Mouse (Mus musculus): ENCODE results near the gene Nrcam. TPM values are rescaled to one million over a fixed set of nuclear protein-coding genes. Genes with fewer than 3 reads are reported as not detected.
"Not testable (repeated sequence)": the region's sequence is repeated elsewhere in the genome, so short reads cannot be mapped to it uniquely, and the experiment has no call there.

Gene Nrcam
- 1.5 and 1.8 TPM in 2 replicates for polyA plus RNA-seq (2015; fragmentation: Nextera tagmentation; extraction: Ambion mirVana)

- WGBS = 4% methylated on average over 63 of the region's 74 CpGs
- H3K27ac ChIP-seq (ENCODE audit: low read length) = no peak within 1 kb of the TSS
- peaks cover 9% of the 10 kb centered on the region; the same call in 1 of the 2 replicates for H3K4me1 ChIP-seq (ENCODE audit: control insufficient read depth, insufficient read depth, low read length)
- H3K27me3 ChIP-seq (ENCODE audit: control insufficient read depth, insufficient read depth, low read length) = peaks cover 10% of the 10 kb centered on the region
- no peaks in the 10 kb centered on the region for H3K36me3 ChIP-seq (ENCODE audit: control insufficient read depth, insufficient read depth)
- H3K4me2 ChIP-seq (ENCODE audit: low read depth, low read length) = peak within 1 kb of the TSS; percentile 87
- H3K9me3 ChIP-seq (replicated peaks; ENCODE audit: control insufficient read depth, low read length) = no peaks in the 10 kb centered on the region
- peak within 1 kb of the TSS; percentile 70 for H3K9ac ChIP-seq (ENCODE audit: low read length)
- ATAC-seq (replicated peaks; ENCODE audit: extremely low read depth, insufficient read depth, low FRiP score) = peak; percentile 78
- H3K4me3 ChIP-seq (ENCODE audit: low read length) = peak within 1 kb of the TSS; percentile 78
Observed at GRCm38 (mm10) chr12:44328381-44329315, at the start of gene Nrcam. Gene Nrcam (plus strand): TSS chr12:44328885.

DNA sequence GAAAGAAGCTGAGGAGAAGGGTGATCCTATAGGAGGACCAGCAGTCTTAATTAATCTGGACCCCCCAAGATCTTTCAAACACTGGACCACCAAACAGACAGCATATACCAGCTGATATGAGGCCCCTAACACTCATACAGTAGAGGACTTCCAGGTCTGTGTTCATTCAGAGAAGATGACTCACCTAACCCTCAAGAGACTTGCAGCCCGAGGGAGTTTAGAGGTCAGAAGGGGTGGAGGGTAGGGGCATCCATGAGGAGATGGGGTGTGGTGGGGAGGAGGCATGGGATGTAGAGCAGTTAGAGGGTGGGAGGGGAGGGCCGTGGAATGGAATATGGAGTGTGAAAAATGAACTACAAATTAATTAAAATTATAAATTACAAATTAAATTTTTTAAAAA is 48.5 kb upstream of the Nrcam start:
- H3K4me1 ChIP-seq (ENCODE audit: control insufficient read depth, insufficient read depth, low read length); H3K27ac ChIP-seq (ENCODE audit: low read length); H3K4me2 ChIP-seq (ENCODE audit: low read depth, low read length); H3K27me3 ChIP-seq (ENCODE audit: control insufficient read depth, insufficient read depth, low read length); H3K9ac ChIP-seq (ENCODE audit: low read length); H3K9me3 ChIP-seq (replicated peaks; ENCODE audit: control insufficient read depth, low read length); H3K4me3 ChIP-seq (ENCODE audit: low read length); ATAC-seq (replicated peaks; ENCODE audit: extremely low read depth, insufficient read depth, low FRiP score); H3K36me3 ChIP-seq (ENCODE audit: control insufficient read depth, insufficient read depth): not testable (repeated sequence)
- WGBS = 43% methylated on average over 2 of the region's 2 CpGs

DNA sequence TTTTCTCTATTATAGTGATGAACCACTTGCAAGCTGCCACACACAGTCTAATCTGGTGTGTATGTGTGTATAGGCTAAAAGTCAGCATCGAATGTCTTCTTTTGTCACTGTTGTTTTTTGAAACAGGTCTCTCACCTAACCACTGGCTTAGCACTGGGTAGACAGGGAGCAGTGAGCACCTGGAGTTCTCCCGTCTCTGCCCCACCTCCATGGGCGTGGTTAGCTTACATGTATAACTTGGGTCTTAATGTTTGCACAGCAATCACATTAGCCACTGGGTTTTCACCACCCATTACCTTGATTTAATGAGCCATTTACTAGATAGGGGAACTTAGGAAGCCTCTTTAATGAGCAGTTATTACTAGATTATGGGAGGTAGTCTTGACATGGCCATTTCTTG is 47.2 kb upstream of the Nrcam start:
- Histone ChIP-seq H3K9ac (ENCODE audit: low read length) (no peak overlapping the region), H3K9me3 (replicated peaks; ENCODE audit: control insufficient read depth, low read length) (no peaks in the 10 kb centered on the region), H3K4me3 (ENCODE audit: low read length) (no peak overlapping the region), H3K4me2 (ENCODE audit: low read depth, low read length) (no peak overlapping the region), H3K27ac (ENCODE audit: low read length) (no peak overlapping the region), H3K4me1 (ENCODE audit: control insufficient read depth, insufficient read depth, low read length) (no peaks in the 10 kb centered on the region), H3K36me3 (ENCODE audit: control insufficient read depth, insufficient read depth) (peaks cover 6% of the 10 kb centered on the region), H3K27me3 (ENCODE audit: control insufficient read depth, insufficient read depth, low read length) (no peaks in the 10 kb centered on the region)
- WGBS = 88% methylated on average over 3 of the region's 3 CpGs
- ATAC-seq (replicated peaks; ENCODE audit: extremely low read depth, insufficient read depth, low FRiP score) = no peak

GRCm38 (mm10) chr12:44283378-44283777 is 45.3 kb upstream of the Nrcam start:
- H3K9ac ChIP-seq (ENCODE audit: low read length) = no peak overlapping the region
- H3K4me3 ChIP-seq (ENCODE audit: low read length) = no peak overlapping the region
- peak overlapping the region; percentile 25; the same call in 1 of the 2 replicates for H3K27ac ChIP-seq (ENCODE audit: low read length)
- H3K9me3 ChIP-seq (replicated peaks; ENCODE audit: control insufficient read depth, low read length) = no peaks in the 10 kb centered on the region
- no peak for ATAC-seq (replicated peaks; ENCODE audit: extremely low read depth, insufficient read depth, low FRiP score)
- WGBS = 45% methylated on average over 9 of the region's 9 CpGs
- H3K27me3 ChIP-seq (ENCODE audit: control insufficient read depth, insufficient read depth, low read length) = no peaks in the 10 kb centered on the region
- no peaks in the 10 kb centered on the region for H3K4me1 ChIP-seq (ENCODE audit: control insufficient read depth, insufficient read depth, low read length)
- peak overlapping the region; percentile 6; the same call in 1 of the 2 replicates for H3K4me2 ChIP-seq (ENCODE audit: low read depth, low read length)
- peaks cover 6% of the 10 kb centered on the region for H3K36me3 ChIP-seq (ENCODE audit: control insufficient read depth, insufficient read depth)

- H3K4me1 ChIP-seq (ENCODE audit: control insufficient read depth, insufficient read depth, low read length) = no peaks in the 10 kb centered on the region
- no peak overlapping the region for H3K27ac ChIP-seq (ENCODE audit: low read length)
- H3K9ac ChIP-seq (ENCODE audit: low read length) = no peak overlapping the region
- no peaks in the 10 kb centered on the region for H3K9me3 ChIP-seq (replicated peaks; ENCODE audit: control insufficient read depth, low read length)
- 97% methylated on average over 8 of the region's 8 CpGs for WGBS
- no peak overlapping the region for H3K4me2 ChIP-seq (ENCODE audit: low read depth, low read length)
- no peak overlapping the region for H3K4me3 ChIP-seq (ENCODE audit: low read length)
- H3K27me3 ChIP-seq (ENCODE audit: control insufficient read depth, insufficient read depth, low read length) = no peaks in the 10 kb centered on the region
- H3K36me3 ChIP-seq (ENCODE audit: control insufficient read depth, insufficient read depth) = peaks cover 20% of the 10 kb centered on the region
- no peak for ATAC-seq (replicated peaks; ENCODE audit: extremely low read depth, insufficient read depth, low FRiP score)
Observed at GRCm38 (mm10) chr12:44286992-44287391, 41.7 kb upstream of the Nrcam start.

- H3K4me1 ChIP-seq (ENCODE audit: control insufficient read depth, insufficient read depth, low read length) = no peaks in the 10 kb centered on the region
- no peak overlapping the region for H3K4me2 ChIP-seq (ENCODE audit: low read depth, low read length)
- no peak overlapping the region for H3K4me3 ChIP-seq (ENCODE audit: low read length)
- H3K9me3 ChIP-seq (replicated peaks; ENCODE audit: control insufficient read depth, low read length) = no peaks in the 10 kb centered on the region
- H3K27me3 ChIP-seq (ENCODE audit: control insufficient read depth, insufficient read depth, low read length) = no peaks in the 10 kb centered on the region
- no peak for ATAC-seq (replicated peaks; ENCODE audit: extremely low read depth, insufficient read depth, low FRiP score)
- peaks cover 17% of the 10 kb centered on the region for H3K36me3 ChIP-seq (ENCODE audit: control insufficient read depth, insufficient read depth)
- no peak overlapping the region for H3K27ac ChIP-seq (ENCODE audit: low read length)
- no peak overlapping the region for H3K9ac ChIP-seq (ENCODE audit: low read length)
Observed at GRCm38 (mm10) chr12:44292281-44292680, 36.4 kb upstream of the Nrcam start.

GRCm38 (mm10) chr12:44300793-44301192 is 27.9 kb upstream of the Nrcam start:
- ATAC-seq (replicated peaks; ENCODE audit: extremely low read depth, insufficient read depth, low FRiP score) = no peak
- peaks cover 13% of the 10 kb centered on the region; the same call in 1 of the 2 replicates for H3K36me3 ChIP-seq (ENCODE audit: control insufficient read depth, insufficient read depth)

DNA sequence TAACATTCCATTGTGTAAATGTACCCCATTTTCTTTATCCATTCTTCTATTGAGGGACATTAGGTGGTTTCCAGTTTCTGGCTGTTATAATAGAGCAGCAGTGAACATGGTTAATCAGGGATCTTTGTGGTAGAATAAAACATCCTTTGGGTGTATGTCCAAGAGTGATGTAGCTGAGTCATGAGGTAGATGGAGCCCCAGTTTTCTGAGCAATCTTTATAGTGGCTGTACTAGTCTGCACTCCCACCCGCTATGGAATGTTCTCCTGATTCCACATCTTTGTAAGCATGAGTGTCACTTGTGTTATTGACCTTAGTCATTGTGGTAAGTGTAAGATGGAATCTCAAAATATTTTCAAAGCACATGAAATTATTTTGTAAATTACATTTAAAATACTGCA is 24.7 kb upstream of the Nrcam start:
- no peaks in the 10 kb centered on the region for H3K9me3 ChIP-seq (replicated peaks; ENCODE audit: control insufficient read depth, low read length)
- peaks cover 20% of the 10 kb centered on the region for H3K36me3 ChIP-seq (ENCODE audit: control insufficient read depth, insufficient read depth)
- H3K27ac ChIP-seq (ENCODE audit: low read length) = no peak overlapping the region
- no peaks in the 10 kb centered on the region for H3K27me3 ChIP-seq (ENCODE audit: control insufficient read depth, insufficient read depth, low read length)
- 85% methylated on average over 1 of the region's 1 CpGs for WGBS
- ATAC-seq (replicated peaks; ENCODE audit: extremely low read depth, insufficient read depth, low FRiP score) = no peak
- no peak overlapping the region for H3K4me2 ChIP-seq (ENCODE audit: low read depth, low read length)
- H3K4me3 ChIP-seq (ENCODE audit: low read length) = no peak overlapping the region
- H3K9ac ChIP-seq (ENCODE audit: low read length) = no peak overlapping the region
- H3K4me1 ChIP-seq (ENCODE audit: control insufficient read depth, insufficient read depth, low read length) = no peaks in the 10 kb centered on the region

More at GRCm38 (mm10) chr12:44300793-44301192, 27.9 kb upstream of the Nrcam start:
- no peaks in the 10 kb centered on the region for H3K27me3 ChIP-seq (ENCODE audit: control insufficient read depth, insufficient read depth, low read length)
- no peak overlapping the region for H3K27ac ChIP-seq (ENCODE audit: low read length)
- H3K4me1 ChIP-seq (ENCODE audit: control insufficient read depth, insufficient read depth, low read length) = no peaks in the 10 kb centered on the region
- H3K4me2 ChIP-seq (ENCODE audit: low read depth, low read length) = no peak overlapping the region
- H3K9ac ChIP-seq (ENCODE audit: low read length) = no peak overlapping the region
- no peaks in the 10 kb centered on the region for H3K9me3 ChIP-seq (replicated peaks; ENCODE audit: control insufficient read depth, low read length)
- H3K4me3 ChIP-seq (ENCODE audit: low read length) = no peak overlapping the region

GRCm38 (mm10) chr12:44304869-44305268 is 23.8 kb upstream of the Nrcam start:
- Histone ChIP-seq H3K36me3 (ENCODE audit: control insufficient read depth, insufficient read depth) (peaks cover 20% of the 10 kb centered on the region), H3K9ac (ENCODE audit: low read length) (no peak overlapping the region), H3K27ac (ENCODE audit: low read length) (no peak overlapping the region), H3K4me2 (ENCODE audit: low read depth, low read length) (no peak overlapping the region), H3K4me3 (ENCODE audit: low read length) (no peak overlapping the region), H3K4me1 (ENCODE audit: control insufficient read depth, insufficient read depth, low read length) (no peaks in the 10 kb centered on the region), H3K27me3 (ENCODE audit: control insufficient read depth, insufficient read depth, low read length) (no peaks in the 10 kb centered on the region), H3K9me3 (replicated peaks; ENCODE audit: control insufficient read depth, low read length) (no peaks in the 10 kb centered on the region)
- 74% methylated on average over 5 of the region's 5 CpGs for WGBS
- no peak for ATAC-seq (replicated peaks; ENCODE audit: extremely low read depth, insufficient read depth, low FRiP score)
